ENCODE assay signal across 12 mouse cellular contexts in genomic region chr17:5666652-5667051, GRCm38 (mm10).
"Had no signal": no experiment of that assay in that cellular context is flagged by ENCODE, and none has a peak within 500 bp of the region (broad histone marks: within the 10 kb centered on the region; RNA-seq: fewer than 3 reads in every experiment).

No protein-coding gene starts in this region.

- H3K36me3 ChIP-seq: limb, embryonic 12.5 days; midbrain, embryonic 13.5 days; neural tube, embryonic 15.5 days; stomach, embryonic 15.5 days had no signal

- H3K27me3 ChIP-seq: limb, embryonic 12.5 days; neural tube, embryonic 15.5 days; stomach, embryonic 15.5 days had no signal

- H3K4me3 ChIP-seq: layer of hippocampus, adult 2 months; limb, embryonic 12.5 days; midbrain, embryonic 13.5 days; neural tube, embryonic 15.5 days; stomach, embryonic 15.5 days had no signal

- H3K4me2 ChIP-seq: limb, embryonic 12.5 days; midbrain, embryonic 13.5 days; neural tube, embryonic 15.5 days; stomach, embryonic 15.5 days had no signal

- DNase-seq: kidney, postnatal 10 days; kidney, postnatal 4 days; liver; lung, adult 18-20 months; right cerebral cortex, postnatal 4 days; thymus, adult 2 months; thymus, postnatal 25 days had no signal
